Mouse (Mus musculus): ENCODE measurements around the gene Cntnap4. TPM values are rescaled to one million over a fixed set of nuclear protein-coding genes. Genes with fewer than 3 reads are reported as not detected.

The Cntnap4 gene
- polyA plus RNA-seq, 1 experiment from 2014 or later, result 22.5 TPM

DNA sequence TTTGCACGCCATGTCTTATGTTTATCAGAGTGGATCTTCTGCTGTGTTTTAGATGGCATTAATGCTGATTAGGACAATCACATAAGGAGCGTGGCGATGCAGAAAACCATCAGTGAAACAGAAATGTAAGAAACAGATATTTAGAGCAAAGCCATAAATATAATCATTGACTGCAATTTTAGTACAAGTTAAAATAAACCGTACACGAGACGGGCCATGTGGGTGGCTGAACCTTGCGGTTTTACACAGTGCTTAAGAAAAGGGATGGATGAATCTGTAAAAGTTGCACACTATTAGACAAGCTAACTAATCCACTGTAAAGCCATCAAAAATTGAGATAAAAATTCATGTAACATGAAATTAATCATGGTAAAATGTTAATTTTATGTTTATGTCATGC lies 58.9 kb downstream of the Cntnap4 start:
- ATAC-seq (replicated peaks), result no peak
- H3K9me3 ChIP-seq, result no peaks in the 10 kb centered on the region
- no peaks in the 10 kb centered on the region for H3K36me3 ChIP-seq (replicated peaks)
- H3K4me1 ChIP-seq, result no peaks in the 10 kb centered on the region
- H3K9ac ChIP-seq, result no peak overlapping the region
- H3K4me3 ChIP-seq, result no peak overlapping the region
- H3K27ac ChIP-seq, result no peak overlapping the region
- WGBS, result 91% methylated on average over 7 of the region's 7 CpGs
- no peaks in the 10 kb centered on the region for H3K27me3 ChIP-seq (replicated peaks)
- H3K4me2 ChIP-seq, result no peak overlapping the region

DNA sequence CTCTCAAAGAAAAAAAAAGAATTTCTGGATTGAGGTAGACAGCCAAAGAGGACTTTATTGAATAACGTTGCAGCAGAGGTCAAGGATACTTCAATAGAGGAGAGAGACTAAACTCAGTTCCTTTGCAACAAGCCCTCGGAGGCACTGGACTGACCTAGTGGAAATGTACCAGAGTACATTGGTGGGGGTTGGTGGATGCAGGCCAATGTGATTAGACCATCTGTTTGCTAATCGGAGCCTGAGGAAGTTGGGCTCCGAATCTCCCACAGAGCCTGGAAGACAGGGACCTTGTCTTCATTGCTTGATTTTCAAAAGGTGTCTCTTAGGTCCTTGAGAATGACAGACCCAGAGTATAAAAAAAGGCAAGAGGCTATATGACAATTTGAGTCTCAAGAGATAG lies 82.8 kb downstream of the Cntnap4 start:
- Histone ChIP-seq H3K27me3 (replicated peaks) (no peaks in the 10 kb centered on the region), H3K9ac (no peak overlapping the region), H3K9me3 (no peaks in the 10 kb centered on the region), H3K36me3 (replicated peaks) (no peaks in the 10 kb centered on the region), H3K27ac (no peak overlapping the region), H3K4me3 (no peak overlapping the region), H3K4me1 (no peaks in the 10 kb centered on the region; the same call in 1 of the 2 replicates), H3K4me2 (no peak overlapping the region)
- 86% methylated on average over 4 of the region's 4 CpGs for WGBS
- no peak for ATAC-seq (replicated peaks)

GRCm38 (mm10) chr8:112653276-112653675 lies 83.4 kb downstream of the Cntnap4 start:
- Histone ChIP-seq H3K9me3 (no peaks in the 10 kb centered on the region), H3K4me2 (no peak overlapping the region), H3K27me3 (replicated peaks) (no peaks in the 10 kb centered on the region), H3K27ac (no peak overlapping the region), H3K4me1 (no peaks in the 10 kb centered on the region; the same call in 1 of the 2 replicates), H3K4me3 (no peak overlapping the region), H3K36me3 (replicated peaks) (no peaks in the 10 kb centered on the region), H3K9ac (no peak overlapping the region)
- ATAC-seq (replicated peaks), result no peak
- 94% methylated on average over 1 of the region's 1 CpGs for WGBS

DNA sequence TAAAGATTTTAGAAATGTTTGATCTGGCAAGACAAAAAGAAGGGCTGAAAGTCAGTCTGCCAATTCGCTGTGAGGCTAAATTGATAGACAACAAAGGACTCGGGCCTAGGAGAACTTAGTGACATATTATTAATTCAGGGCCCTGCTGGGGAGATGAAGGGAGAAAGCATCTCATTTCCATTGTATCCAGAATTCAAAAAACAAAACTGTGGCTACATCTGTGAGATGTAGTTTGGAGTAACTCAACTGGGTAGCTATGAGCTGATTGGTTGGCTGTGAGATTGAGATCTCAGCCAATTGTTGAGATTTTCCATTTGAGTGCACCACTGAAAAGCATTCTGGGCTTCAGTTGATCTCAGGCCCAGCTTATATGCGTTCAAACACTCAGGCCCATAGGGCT lies 84.2 kb downstream of the Cntnap4 start:
- no peak overlapping the region for H3K27ac ChIP-seq
- H3K27me3 ChIP-seq (replicated peaks), result no peaks in the 10 kb centered on the region
- no peak for ATAC-seq (replicated peaks)
- no peaks in the 10 kb centered on the region for H3K36me3 ChIP-seq (replicated peaks)
- WGBS, result 31% methylated on average over 3 of the region's 3 CpGs
- no peak overlapping the region for H3K9ac ChIP-seq
- no peaks in the 10 kb centered on the region for H3K9me3 ChIP-seq
- H3K4me2 ChIP-seq, result no peak overlapping the region
- no peaks in the 10 kb centered on the region; the same call in 1 of the 2 replicates for H3K4me1 ChIP-seq
- no peak overlapping the region for H3K4me3 ChIP-seq

GRCm38 (mm10) chr8:112664067-112664466 lies 94.2 kb downstream of the Cntnap4 start:
- 83% methylated on average over 3 of the region's 3 CpGs for WGBS
- Histone ChIP-seq H3K4me1 (no peaks in the 10 kb centered on the region), H3K4me3 (no peak overlapping the region), H3K27me3 (replicated peaks) (no peaks in the 10 kb centered on the region), H3K27ac (no peak overlapping the region), H3K9me3 (no peaks in the 10 kb centered on the region), H3K4me2 (no peak overlapping the region), H3K9ac (no peak overlapping the region), H3K36me3 (replicated peaks) (no peaks in the 10 kb centered on the region)
- ATAC-seq (replicated peaks), result no peak

- no peak for ATAC-seq (replicated peaks)
- Histone ChIP-seq H3K27ac (no peak overlapping the region), H3K27me3 (replicated peaks) (no peaks in the 10 kb centered on the region), H3K4me3 (no peak overlapping the region), H3K9ac (no peak overlapping the region), H3K36me3 (replicated peaks) (no peaks in the 10 kb centered on the region), H3K9me3 (no peaks in the 10 kb centered on the region), H3K4me2 (no peak overlapping the region), H3K4me1 (no peaks in the 10 kb centered on the region)
- 50% methylated on average over 1 of the region's 1 CpGs for whole genome bisulfite sequencing
These were observed 104.8 kb downstream of the Cntnap4 start for GRCm38 (mm10) chr8:112674671-112675070.

DNA sequence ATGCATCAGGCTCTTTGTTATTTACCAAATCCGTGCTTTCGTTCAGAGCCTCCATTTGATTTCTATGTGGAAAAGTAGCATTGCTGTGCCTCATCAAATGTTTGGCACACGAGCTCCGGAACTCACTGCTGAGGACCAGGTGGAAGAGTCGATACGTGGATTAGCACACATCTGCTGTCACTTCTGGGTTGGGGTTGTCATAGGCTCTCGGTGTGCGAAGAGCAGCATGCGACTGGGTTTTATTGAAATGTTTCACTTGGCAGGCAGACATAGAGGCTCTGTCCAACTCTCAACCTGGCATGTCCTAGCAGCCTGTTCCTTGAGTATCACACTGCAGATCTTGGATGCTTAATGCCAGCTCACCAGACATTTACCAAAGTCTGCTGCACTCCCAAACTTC lies 111.9 kb downstream of the Cntnap4 start:
- Histone ChIP-seq H3K27me3 (replicated peaks) (no peaks in the 10 kb centered on the region), H3K4me1 (no peaks in the 10 kb centered on the region), H3K9ac (no peak overlapping the region), H3K4me2 (no peak overlapping the region), H3K4me3 (no peak overlapping the region), H3K27ac (no peak overlapping the region), H3K9me3 (no peaks in the 10 kb centered on the region), H3K36me3 (replicated peaks) (no peaks in the 10 kb centered on the region)
- no peak for ATAC-seq (replicated peaks)
- WGBS, result 91% methylated on average over 9 of the region's 9 CpGs

DNA sequence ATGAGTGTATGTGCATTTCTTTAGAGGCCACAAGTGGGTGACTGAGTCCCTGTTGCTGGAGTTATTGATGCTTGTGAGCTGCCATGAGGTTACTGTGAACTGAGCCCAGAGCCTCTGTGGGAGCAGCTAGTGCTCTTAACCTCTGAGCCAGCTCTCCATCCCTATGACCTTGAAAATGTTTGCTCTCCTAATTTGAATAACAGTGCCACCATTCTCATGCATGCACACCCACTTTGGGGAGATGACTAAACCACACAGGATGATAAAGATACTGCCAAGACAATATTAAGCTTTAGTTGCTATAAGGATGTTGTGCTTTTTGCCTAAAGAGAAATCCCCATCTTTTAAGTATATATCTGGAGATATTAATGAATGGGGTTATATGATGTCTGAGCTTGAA lies 125.9 kb downstream of the Cntnap4 start:
- Histone ChIP-seq H3K4me1 (no peaks in the 10 kb centered on the region), H3K36me3 (replicated peaks) (no peaks in the 10 kb centered on the region), H3K9me3 (no peaks in the 10 kb centered on the region), H3K4me2 (no peak overlapping the region), H3K27me3 (replicated peaks) (no peaks in the 10 kb centered on the region), H3K4me3 (no peak overlapping the region), H3K27ac (no peak overlapping the region), H3K9ac (no peak overlapping the region)
- no peak for ATAC-seq (replicated peaks)

DNA sequence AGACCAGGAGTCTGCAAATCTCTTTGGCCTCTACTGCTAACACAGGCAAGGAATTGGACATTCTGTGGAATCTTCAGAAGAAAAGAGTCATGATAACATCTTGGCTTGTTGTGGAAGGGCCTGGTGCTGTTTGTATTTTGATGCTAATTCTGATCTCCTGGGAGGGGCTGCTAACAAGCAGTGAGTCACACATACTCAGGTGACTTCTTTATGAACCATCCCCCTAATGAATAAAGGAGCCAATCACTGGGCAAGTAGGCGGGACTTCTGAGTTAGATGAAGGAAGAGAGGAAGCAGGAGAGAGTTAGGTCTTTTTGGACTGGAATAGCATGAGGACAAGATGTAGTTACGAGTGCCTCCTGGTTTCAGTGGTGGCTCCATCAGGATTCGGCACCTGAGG lies 128.3 kb downstream of the Cntnap4 start:
- Histone ChIP-seq H3K36me3 (replicated peaks) (no peaks in the 10 kb centered on the region), H3K9me3 (no peaks in the 10 kb centered on the region), H3K9ac (no peak overlapping the region), H3K4me3 (no peak overlapping the region), H3K4me1 (no peaks in the 10 kb centered on the region), H3K27ac (no peak overlapping the region), H3K27me3 (replicated peaks) (no peaks in the 10 kb centered on the region), H3K4me2 (no peak overlapping the region)
- no peak for ATAC-seq (replicated peaks)
- 87% methylated on average over 3 of the region's 3 CpGs for WGBS

GRCm38 (mm10) chr8:112716982-112717381 lies 147.1 kb downstream of the Cntnap4 start:
- Histone ChIP-seq H3K4me2 (no peak overlapping the region), H3K9ac (no peak overlapping the region), H3K36me3 (replicated peaks) (no peaks in the 10 kb centered on the region), H3K9me3 (no peaks in the 10 kb centered on the region), H3K27me3 (replicated peaks) (no peaks in the 10 kb centered on the region), H3K4me1 (no peaks in the 10 kb centered on the region), H3K27ac (no peak overlapping the region), H3K4me3 (no peak overlapping the region)
- WGBS, result 68% methylated on average over 3 of the region's 3 CpGs
- ATAC-seq (replicated peaks), result no peak

DNA sequence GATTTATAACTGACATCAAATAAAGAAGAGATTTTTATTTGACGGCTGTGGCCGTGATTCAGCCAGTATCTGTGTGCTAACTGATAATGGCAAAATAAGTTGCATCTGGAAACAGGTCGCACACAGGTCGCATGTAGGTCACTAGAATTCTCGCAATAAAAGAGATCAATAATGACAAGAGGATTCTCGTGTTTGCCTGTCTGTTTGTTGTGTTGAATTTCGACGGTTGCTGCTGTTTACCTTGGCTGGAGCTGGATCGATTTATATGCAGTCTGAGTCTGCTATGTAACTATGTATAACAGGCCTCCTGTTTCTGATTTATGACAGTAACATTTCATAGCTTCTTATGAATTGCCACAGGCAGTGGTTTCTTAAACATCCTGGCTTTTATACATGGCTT lies 155.1 kb downstream of the Cntnap4 start:
- no peak overlapping the region for H3K4me3 ChIP-seq
- no peak for ATAC-seq (replicated peaks)
- H3K4me2 ChIP-seq, result no peak overlapping the region
- no peaks in the 10 kb centered on the region for H3K36me3 ChIP-seq (replicated peaks)
- H3K4me1 ChIP-seq, result no peaks in the 10 kb centered on the region
- H3K27ac ChIP-seq, result no peak overlapping the region
- 68% methylated on average over 9 of the region's 9 CpGs for WGBS
- no peak overlapping the region for H3K9ac ChIP-seq
- no peaks in the 10 kb centered on the region for H3K27me3 ChIP-seq (replicated peaks)
- no peaks in the 10 kb centered on the region for H3K9me3 ChIP-seq

DNA sequence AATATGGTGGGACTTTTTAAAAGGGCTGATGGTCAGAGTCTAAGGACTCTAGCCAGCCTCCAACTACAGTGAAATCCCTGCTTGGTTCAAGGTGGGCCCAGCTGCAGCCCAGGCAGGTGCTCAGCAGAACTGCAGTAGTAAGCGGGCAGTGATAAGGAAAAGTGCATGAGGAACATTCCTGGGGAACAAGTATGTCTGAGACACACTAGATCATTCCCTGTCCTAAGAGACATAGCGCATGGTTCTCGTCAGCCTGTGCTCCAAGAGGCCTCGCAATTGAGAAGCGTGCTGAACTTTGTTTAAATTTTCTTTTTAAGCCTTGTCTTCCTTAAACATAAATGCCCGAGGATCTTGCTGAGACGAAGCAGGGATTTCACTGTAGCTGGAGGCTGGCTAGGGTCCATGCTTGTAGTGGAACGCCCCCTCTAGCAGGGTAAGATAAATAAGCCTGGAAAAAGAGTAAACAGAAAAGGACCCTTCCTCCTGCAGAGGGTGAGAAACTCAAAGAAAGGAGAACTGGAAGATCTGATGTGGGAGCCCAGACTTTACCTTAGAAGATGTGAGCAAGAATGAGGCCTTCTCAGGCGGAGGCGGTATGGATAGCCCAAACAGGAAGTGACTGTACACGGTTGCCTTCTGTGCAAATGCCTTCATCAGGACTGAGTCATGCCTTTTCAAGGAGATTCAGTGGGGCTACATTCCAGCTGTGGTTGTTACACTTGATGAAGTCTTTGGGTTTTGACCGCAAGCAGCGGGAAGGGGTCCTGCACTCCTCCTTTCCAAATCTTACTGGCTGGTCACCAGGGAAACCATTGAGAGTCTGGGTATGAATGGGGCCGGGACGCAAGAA lies 161.0 kb downstream of the Cntnap4 start:
- Histone ChIP-seq H3K36me3 (replicated peaks) (no peaks in the 10 kb centered on the region), H3K27ac (no peak overlapping the region), H3K9ac (no peak overlapping the region), H3K27me3 (replicated peaks) (no peaks in the 10 kb centered on the region), H3K4me3 (no peak overlapping the region), H3K4me2 (no peak overlapping the region), H3K9me3 (no peaks in the 10 kb centered on the region), H3K4me1 (no peaks in the 10 kb centered on the region)
- WGBS, result 82% methylated on average over 15 of the region's 15 CpGs
- ATAC-seq (replicated peaks), result no peak

DNA sequence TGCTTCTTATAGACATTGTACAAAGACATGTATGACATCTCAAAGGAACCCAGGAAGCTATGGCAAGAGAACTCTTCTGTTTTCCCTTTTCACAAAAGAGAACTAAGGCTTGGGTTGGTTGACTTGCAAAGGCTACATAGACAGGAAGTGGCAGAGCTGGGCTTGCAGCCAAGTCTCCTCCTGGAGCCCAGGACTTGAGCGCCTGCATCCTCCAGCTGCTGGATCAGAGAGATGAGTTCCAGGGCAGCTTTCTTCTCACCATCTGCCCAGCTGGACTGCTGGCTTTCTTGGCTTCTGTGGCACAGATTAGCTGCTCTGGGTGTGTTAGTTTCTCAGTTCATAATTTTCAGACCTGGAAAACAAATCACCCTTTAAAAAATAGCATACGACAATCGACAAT lies 165.7 kb downstream of the Cntnap4 start:
- no peak for ATAC-seq (replicated peaks)
- Histone ChIP-seq H3K27me3 (replicated peaks) (no peaks in the 10 kb centered on the region), H3K36me3 (replicated peaks) (no peaks in the 10 kb centered on the region), H3K9ac (no peak overlapping the region), H3K27ac (no peak overlapping the region), H3K4me1 (no peaks in the 10 kb centered on the region), H3K4me2 (no peak overlapping the region), H3K9me3 (no peaks in the 10 kb centered on the region), H3K4me3 (no peak overlapping the region)
- WGBS, result 93% methylated on average over 3 of the region's 3 CpGs
